Mouse (Mus musculus) embryo, embryonic 9.5 days (tissue): Measurements from ENCODE around the gene Gata3.

Experiments used
- DNase-seq: peaks from one replicate; pipeline ENCODE4 v3.0.0-alpha.2; 2017; ENCODE audit errors: extremely low spot score

Gata3 gene

GRCm38 (mm10) chr2:9886031-9886430 is 3.8 kb downstream of the Gata3 start:
- no peak for DNase-seq

GRCm38 (mm10) chr2:9885217-9885770 is 4.5 kb downstream of the Gata3 start:
- DNase-seq = peak; percentile 29

DNA sequence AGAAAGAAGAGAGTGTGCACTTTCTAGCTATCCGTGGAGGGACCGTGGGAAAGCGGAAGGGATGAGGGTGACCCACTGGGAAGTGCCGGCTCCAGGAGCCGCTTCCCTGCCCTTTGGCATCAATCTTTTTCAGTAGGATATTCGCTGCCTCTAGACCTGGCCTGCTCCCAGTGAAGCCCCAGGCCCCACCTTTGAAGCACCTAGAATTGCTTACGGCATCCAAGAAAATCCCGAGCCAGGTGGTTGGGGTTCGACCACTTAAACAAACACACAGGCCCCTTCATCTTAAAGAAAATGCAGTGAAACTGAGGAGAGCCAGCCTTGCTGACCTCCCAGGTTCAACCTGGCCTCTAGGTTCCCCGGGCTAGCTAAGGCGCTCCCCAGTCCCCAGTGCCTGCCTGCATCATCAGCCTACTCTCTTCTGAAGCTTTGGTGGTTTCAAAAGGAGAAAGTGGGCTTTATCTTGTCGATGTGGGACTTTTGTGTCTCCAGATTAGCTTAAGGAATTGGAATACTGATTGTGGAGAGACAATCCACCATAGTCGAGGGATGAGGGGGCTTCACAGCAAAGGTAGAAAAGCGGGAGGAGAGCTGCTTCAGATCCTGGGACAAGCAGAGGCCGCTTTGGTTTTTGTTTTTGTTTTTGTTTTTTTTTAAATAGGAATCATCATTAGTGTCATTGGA is 5.2 kb downstream of the Gata3 start:
- peak; percentile 49 for DNase-seq

GRCm38 (mm10) chr2:9883803-9884532 is 5.9 kb downstream of the Gata3 start:
- DNase-seq = peak; percentile 36

DNA sequence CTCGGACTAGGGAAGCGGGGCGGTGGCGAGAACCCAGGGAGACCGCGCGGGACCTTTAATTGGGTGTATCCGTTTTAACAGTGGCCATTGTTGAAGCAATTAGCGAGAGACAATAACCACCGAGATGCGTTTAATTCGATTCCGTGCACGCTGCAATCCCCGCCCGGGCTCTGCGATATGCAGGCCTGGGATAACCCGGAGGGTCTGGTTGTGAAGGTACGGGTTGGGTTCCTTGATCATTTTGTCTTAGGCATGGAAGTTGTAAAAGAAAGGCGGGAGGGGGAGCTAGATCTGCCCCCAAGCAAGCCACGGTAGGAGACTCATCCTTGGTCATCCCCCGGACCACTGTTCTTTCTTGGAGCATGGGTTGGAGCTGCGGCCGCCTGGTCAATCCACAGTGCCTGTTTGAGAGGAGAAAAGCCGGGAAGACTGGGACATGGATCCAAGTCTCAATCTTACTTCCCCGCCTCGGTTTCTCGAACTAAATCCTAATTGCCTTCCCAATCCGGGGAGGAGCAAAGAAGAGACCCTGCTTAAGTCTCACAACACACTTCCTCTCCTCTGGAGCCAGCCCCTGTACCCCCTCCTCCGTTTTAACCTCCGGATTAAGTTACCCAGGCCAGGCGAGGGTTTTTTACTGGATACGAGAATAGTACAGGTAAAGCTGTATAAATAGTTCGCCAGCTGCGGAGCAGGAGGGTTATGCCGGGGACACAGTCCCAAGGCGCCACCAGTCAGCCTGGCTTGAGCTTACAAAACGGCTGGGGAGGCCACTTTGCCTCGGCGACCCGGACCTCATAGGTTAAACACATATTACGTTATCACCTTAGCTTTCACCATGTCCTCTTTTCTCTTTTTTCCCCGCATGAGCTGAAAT is 6.7 kb downstream of the Gata3 start:
- peak; percentile 66 for DNase-seq

DNA sequence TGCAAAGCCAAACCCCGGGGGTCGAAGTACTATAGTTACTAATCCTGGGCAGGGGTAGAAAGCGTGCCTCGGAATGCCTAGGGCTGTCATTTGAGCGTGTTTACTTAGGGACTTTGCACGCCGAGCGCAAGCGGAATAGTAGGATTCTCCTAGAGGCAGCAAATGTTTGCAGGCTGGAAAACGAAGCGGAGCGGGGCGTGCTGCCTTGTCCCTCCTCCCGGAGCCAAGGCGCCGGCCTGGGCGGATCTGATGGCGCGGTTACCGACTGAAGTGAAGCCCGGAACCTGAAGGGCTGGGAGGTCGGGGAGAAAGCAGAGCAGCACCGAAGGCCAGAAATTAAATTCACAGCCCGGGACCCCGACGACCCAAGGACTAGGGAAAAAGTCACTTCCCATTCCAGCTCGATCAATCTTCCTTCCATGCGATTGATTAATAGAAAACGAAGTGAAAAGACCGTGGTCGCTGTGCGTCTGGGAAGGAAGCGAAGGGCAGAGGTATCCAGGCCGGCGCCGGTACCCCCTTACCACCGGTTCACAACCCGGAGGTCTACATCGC is 7.4 kb downstream of the Gata3 start:
- DNase-seq = peak; percentile 65

- peak; percentile 76 for DNase-seq
Observed at GRCm38 (mm10) chr2:9881611-9882023, 8.2 kb downstream of the Gata3 start.

DNA sequence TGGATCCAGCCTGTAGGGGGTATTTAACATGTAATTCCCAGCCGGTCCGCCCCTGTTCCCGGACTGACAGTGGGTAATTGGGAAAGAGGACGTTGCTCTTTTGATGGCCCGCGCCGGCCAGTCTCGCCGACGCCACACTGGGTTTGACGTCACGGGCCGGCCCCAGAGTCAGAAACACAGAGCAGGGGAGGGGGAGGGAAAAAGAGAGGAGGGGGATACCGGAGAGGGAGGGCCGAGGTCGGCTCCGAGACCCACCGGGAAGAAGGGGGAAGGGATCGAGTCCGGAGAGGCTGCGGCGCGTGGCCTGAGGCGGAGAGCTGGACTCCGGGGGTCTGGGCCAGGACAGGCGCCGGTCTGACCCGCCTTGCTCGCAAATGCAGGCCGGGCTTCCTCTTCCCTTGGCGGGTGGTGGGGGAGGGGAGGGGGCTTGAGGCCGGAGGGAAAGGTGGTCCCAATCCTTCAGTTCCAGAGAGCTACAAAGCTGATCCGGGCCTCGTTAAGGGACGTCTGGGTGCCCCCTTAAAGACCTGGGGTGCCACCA is 8.7 kb downstream of the Gata3 start, which contains the start of gene 4930412O13Rik:
Gene 4930412O13Rik, plus strand, starts transcription at position 202 of the 541 bp plus-strand sequence.
- DNase-seq = peak; percentile 82

DNA sequence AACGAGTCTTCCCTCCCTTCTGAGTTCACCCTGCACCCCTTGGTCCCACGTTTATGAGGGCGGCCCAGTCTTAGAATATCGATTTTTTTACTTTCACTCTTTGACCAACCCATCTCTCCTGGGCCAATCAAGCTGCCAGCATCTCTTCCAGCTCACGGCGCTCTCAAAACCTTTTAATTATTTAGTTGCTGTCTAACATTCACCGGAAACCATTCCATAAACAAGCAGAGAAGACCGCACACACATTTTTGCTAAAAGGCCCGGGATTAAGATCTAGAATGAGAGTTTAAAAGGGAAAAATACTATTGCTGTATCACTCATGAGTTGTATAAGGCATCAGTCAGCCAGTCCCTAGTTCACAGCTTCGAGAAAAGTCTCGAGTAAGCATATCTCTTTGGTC is 9.6 kb downstream of the Gata3 start:
- no peak for DNase-seq

GRCm38 (mm10) chr2:9879493-9879892 is 10.3 kb downstream of the Gata3 start:
- DNase-seq = peak; percentile 95

GRCm38 (mm10) chr2:9879092-9879491 is 10.7 kb downstream of the Gata3 start:
- no peak for DNase-seq

DNA sequence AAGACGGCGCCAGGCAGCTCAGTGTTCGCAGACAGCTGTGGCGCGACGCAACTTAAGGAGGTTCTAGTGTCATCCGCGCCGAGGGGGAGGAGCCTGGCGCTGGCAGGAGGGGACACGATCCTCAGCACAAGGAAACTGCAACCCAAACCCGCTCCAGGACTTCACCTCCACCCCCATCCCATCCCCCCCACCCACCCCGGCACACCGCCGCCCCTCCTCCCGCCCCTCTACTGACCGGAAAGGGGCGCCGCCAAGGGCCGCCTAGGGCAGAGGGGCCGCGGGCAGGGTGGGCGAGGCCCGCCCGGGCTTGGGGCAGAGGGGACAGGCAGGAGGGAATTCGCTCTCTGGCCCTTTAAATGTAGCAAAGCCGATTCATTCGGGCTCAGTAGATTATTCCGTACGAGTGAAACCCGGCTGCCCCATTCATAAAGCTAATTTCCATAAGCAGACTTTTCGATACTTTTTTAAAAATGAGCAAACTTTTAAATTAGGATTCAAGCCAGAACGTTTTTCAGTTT is 11.2 kb downstream of the Gata3 start:
- peak; percentile 86 for DNase-seq

- peak; percentile 51 for DNase-seq
Observed at GRCm38 (mm10) chr2:9877966-9878563, 11.8 kb downstream of the Gata3 start.

DNA sequence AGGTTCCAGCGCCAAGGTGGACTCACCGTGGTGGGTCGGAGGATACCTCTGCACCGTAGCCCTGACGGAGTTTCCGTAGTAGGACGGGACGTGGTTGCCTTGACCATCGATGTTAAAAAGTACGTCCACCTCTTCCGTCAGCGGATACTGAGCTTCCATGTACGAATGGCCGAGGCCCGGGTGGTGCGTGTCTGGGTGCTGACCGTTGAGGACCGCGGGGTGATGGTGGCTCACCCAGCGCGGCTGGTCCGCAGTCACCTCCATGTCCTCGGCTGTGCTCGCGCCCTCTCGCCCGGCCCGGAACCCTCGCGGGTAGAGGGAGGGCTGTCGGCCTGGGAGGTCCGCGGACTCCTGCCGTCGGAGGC is 12.5 kb downstream of the Gata3 start:
- peak; percentile 63 for DNase-seq

- peak; percentile 51 for DNase-seq
Observed at GRCm38 (mm10) chr2:9876621-9877325, 13.1 kb downstream of the Gata3 start.

DNA sequence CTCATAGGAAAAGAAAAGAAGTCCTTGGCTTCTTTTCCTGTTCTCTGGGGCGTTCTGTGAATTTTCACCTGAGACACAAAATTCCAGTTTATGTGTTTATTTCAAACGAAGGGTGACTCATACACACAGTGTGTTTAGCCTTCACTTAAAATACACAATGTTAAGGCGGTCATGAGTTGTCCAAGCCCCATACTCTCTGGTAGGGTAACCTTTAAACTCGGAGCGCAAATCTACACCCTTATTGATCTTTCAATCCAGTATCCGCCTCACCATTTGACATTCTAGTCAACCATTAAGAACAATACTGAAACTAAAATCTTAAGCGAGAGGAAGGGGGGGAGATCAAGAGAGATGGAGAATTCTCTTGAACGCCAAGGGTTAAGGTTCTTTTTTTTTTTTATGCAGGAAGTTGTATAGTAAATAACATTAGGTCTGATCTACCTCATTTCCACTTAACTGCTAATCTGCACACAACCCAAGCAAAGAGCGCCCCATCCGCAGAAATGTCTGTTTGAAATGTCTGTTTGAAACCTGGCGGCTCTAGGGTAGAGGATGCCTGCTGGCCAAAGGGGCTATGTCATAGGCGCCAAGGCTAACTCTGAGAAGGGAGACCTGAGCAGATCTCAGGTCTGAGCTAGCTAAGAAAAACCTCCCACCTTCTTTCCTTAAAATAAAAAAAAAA is 14.0 kb downstream of the Gata3 start:
- peak; percentile 24 for DNase-seq

GRCm38 (mm10) chr2:9875220-9875619 is 14.6 kb downstream of the Gata3 start:
- DNase-seq = no peak

DNA sequence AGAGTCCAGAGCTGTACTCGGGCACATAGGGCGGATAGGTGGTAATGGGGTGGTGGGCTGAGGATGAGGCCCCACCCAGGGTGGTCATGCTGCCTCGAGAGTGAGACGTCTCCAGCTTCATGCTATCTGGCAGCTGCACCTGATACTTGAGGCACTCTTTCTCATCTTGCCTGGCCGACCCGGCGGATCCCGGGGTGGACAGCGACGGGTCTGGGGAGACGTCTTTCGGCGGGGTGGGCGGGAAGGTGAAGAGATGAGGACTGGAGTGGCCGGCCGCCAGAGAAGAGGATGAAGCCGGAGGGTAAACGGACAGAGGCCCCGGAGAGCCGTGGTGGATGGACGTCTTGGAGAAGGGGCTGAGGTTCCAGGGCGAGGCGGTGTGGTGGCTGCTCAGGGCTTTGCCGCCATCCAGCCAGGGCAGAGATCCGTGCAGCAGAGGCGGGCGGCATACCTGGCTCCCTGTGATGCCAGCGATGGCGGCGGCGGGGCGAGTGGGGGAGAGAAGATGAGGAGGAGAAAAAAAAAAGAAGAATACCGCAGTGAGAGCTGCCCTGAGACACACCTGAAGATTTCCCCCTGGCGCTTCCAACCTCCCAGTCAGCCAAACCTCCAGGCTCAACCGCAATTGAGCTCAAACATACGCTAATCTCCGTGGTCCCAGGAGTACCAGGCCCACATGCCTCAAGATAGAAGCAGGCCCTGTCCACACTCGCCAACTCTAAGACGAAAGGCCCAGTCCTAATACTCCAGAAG is 15.2 kb downstream of the Gata3 start:
- DNase-seq = peak; percentile 48

DNA sequence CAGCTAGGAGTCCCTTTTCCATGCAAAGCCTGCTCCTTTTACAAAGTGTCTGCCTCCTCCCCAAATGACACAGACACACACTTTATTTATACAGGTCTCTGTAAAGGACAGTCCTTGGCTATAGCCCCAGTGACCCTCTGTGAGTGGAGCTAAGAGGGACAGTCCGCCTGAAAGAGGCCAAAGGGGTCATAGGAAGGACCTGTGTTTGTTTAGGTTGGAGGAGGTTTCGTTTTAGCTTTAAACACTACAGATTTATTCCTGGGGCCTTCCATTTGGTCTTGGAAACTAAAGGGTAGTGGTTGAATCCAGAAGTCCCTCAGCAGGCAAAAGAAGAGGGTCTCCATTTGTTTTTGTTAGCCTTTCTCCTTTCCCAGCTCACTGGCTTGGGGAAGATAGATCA is 16.1 kb downstream of the Gata3 start:
- peak; percentile 24 for DNase-seq
